Mouse (Mus musculus) kidney, adult 2 months (tissue): ENCODE measurements around the gene Sult6b2.

ENCODE experiments used
- CTCF ChIP-seq: fragments of 200-500 bp; conservative IDR thresholded peaks from 2 replicates; pipeline ENCODE4 v1.5.1; 2011; ENCODE audit warnings: low read depth, mild to moderate bottlenecking, control low read depth, low read length, moderate library complexity, mixed read lengths; ENCODE audit not compliant: insufficient read depth, insufficient read length
- POLR2A ChIP-seq: fragments of 200-500 bp; IDR thresholded peaks from one replicate; pipeline ENCODE4 v1.6.1; 2011; ENCODE audit warnings: low read depth, low read length, control low read depth

DNA sequence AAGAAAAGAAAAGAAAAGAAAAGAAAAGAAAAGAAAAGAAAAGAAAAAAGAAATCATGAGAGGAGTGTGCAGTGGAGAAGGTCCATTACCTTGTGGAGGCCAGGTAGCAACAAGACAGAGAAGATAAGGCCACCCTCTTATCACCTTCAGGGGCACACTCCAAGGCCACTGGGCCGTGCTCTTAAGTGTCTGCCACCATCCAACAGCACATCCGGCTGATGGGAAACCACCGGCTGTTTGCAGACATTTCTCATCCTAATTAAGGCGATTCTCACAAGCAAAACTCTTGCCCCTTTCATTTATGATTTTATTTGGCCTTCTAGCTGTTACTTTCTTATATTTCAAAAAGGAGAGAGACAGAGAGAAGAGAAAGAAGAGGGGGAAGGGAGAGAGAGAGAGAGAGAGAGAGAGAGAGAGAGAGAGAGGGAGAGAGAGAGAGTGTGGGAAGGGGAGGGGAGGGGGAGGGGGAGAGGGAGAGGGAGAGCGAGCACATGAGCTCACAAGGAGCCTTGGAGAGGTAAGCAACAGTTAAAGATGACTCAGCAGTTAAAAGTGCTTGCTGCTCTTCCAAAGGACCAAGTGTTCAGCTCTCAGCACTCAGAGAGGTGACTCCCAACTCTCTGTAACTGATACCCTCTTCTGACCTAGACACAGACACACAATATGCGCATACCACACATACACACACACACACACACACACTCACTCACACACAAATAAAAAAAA is 5.2 kb upstream of the Sult6b2 start:
- no peak for TF ChIP-seq POLR2A
- no peak for TF ChIP-seq CTCF
